Mouse (Mus musculus): ENCODE results near the gene Ide.

GRCm38 (mm10) chr19:37304006-37304405, 33.6 kb downstream of the Ide start:
- TF ChIP-seq CTCF (IDR thresholded peaks at IDR 0.05; ENCODE audit: low read depth) = no peak
- no peak for TF ChIP-seq EP300 (IDR thresholded peaks at IDR 0.05; ENCODE audit: low read depth)

Measured in liver, embryonic 14.5 days (tissue).